Mouse (Mus musculus) liver, adult 2 months (tissue): Measurements from ENCODE around the gene Wdr53.

Source experiments
- CTCF ChIP-seq: fragments of 200-500 bp; IDR thresholded peaks from 2 replicates; pipeline ENCODE4 v1.5.1; 2011; ENCODE audit warnings: low read depth, low read length, control low read depth
- POLR2A ChIP-seq: fragments of 200-500 bp; IDR thresholded peaks from 2 replicates; pipeline ENCODE4 v1.6.1; 2011; ENCODE audit warnings: low read length, control low read depth; ENCODE audit not compliant: insufficient read depth; ENCODE audit errors: extremely low read depth

DNA sequence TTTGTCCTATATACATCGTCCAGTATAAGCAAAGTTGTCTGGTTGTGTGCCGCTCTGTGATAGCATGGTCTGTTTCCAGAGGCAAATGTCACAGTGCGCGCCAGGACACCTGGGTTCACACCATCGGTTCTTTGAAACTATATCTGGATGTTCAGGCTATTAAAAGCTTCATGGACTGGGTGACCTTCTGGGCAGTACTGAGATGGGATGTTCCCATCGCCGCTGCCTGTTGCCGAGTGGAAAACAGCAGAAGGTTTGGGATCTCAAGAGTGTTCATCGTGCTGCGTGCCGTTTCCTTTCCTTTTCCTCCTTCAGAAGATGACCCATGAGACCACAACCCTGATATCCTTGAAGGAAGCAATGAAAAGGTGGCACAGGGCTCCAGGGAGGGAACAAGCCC, 24.3 kb downstream of the Wdr53 start, which contains the start of gene Smco1:
- TF ChIP-seq CTCF = no peak
- TF ChIP-seq POLR2A = no peak
